Mouse (Mus musculus) thymus, adult 2 months (tissue): ENCODE data around the gene Nid1.

Experiments used
- CTCF ChIP-seq: fragments of 200-500 bp; IDR thresholded peaks from 2 replicates; pipeline ENCODE4 v1.5.1; 2012; ENCODE audit warnings: mild to moderate bottlenecking, control low read depth, low read length, moderate library complexity, borderline replicate concordance; ENCODE audit not compliant: control insufficient read depth, poor library complexity, insufficient read depth; ENCODE audit errors: extremely low read depth
- POLR2A ChIP-seq: fragments of 200-500 bp; IDR thresholded peaks from 2 replicates; pipeline ENCODE4 v1.6.1; 2012; ENCODE audit warnings: mild to moderate bottlenecking, low read length, control low read depth, moderate library complexity; ENCODE audit not compliant: control insufficient read depth, poor library complexity, insufficient read depth; ENCODE audit errors: extremely low read depth

GRCm38 (mm10) chr13:13461446-13462192 is 24.3 kb downstream of the Nid1 start:
- TF ChIP-seq CTCF = no peak
- no peak for TF ChIP-seq POLR2A
